Mouse (Mus musculus) liver, embryonic 15.5 days (tissue): ENCODE data around the gene Prune1. TPM values are rescaled to one million over a fixed set of nuclear protein-coding genes. Genes with fewer than 3 reads are reported as not detected.

Experiments used
- ATAC-seq: fragments of 200-750 bp; cut with Nextera tagmentation; 2 replicates; pipeline ENCODE4 v1.8.0; 2017; ENCODE audit warnings: moderate number of reproducible peaks, mild to moderate bottlenecking, moderate library complexity; ENCODE audit not compliant: insufficient read depth
- H3K27ac ChIP-seq: fragments of 300-500 bp; sonication (generic); replicated peaks from 2 replicates; pipeline ENCODE4 v1.5.1; 2015; ENCODE audit warnings: mild to moderate bottlenecking, inconsistent platforms
- H3K27me3 ChIP-seq: fragments of 300-500 bp; sonication (generic); 2 replicates; pipeline ENCODE4 v1.6.1; 2015; ENCODE audit warnings: mild to moderate bottlenecking, inconsistent platforms
- H3K36me3 ChIP-seq: fragments of 300-500 bp; sonication (generic); replicated peaks from 2 replicates; pipeline ENCODE4 v1.6.1; 2015; ENCODE audit warnings: moderate library complexity, mild to moderate bottlenecking, inconsistent platforms
- H3K4me1 ChIP-seq: fragments of 300-500 bp; sonication (generic); replicated peaks from 2 replicates; pipeline ENCODE4 v1.6.1; 2015; ENCODE audit warnings: inconsistent platforms
- H3K4me2 ChIP-seq: fragments of 300-500 bp; sonication (generic); 2 replicates; pipeline ENCODE4 v1.6.1; 2015; ENCODE audit warnings: moderate library complexity, mild to moderate bottlenecking, inconsistent platforms
- H3K4me3 ChIP-seq: fragments of 300-500 bp; sonication (generic); replicated peaks from 2 replicates; pipeline ENCODE4 v1.5.1; 2015; ENCODE audit warnings: mild to moderate bottlenecking, inconsistent platforms
- H3K9ac ChIP-seq: fragments of 300-500 bp; sonication (generic); 2 replicates; pipeline ENCODE4 v1.6.1; 2015; ENCODE audit warnings: moderate library complexity, mild to moderate bottlenecking, inconsistent platforms
- H3K9me3 ChIP-seq: fragments of 300-500 bp; sonication (generic); replicated peaks from 2 replicates; pipeline ENCODE4 v1.6.1; 2016; ENCODE audit warnings: inconsistent platforms
- WGBS: fragments of 180-500 bp; shearing (Covaris S2); methylation state at CpG from one replicate; pipeline ENCODE4 v1.1.7; 2015; ENCODE audit warnings: mixed read lengths; ENCODE audit not compliant: insufficient replicate concordance; 5-methylcytosine and 5-hydroxymethylcytosine counted together
- polyA plus RNA-seq: library from polyadenylated mRNA; unstranded; fragments of >200 nt; fragmentation: Nextera tagmentation; extraction: Ambion mirVana; gene quantifications from 2 replicates; pipeline ENCODE4 v1.2.1, GENCODE M21; 2015

Gene Prune1
- polyA plus RNA-seq, 1 experiment from 2014 or later, result 9.0 TPM

GRCm38 (mm10) chr3:95315844-95316550, 34.1 kb upstream of the Prune1 start:
- no peaks in the 10 kb centered on the region for H3K9me3 ChIP-seq
- peak overlapping the region; percentile 93 for H3K27ac ChIP-seq
- peaks cover 89% of the 10 kb centered on the region for H3K4me1 ChIP-seq
- H3K27me3 ChIP-seq, result no peaks in the 10 kb centered on the region
- H3K9ac ChIP-seq, result peak overlapping the region; percentile 96
- no peak; the same call in 1 of the 2 replicates for ATAC-seq
- H3K36me3 ChIP-seq, result peaks cover 14% of the 10 kb centered on the region
- peak overlapping the region; percentile 98 for H3K4me2 ChIP-seq
- peak overlapping the region; percentile 91 for H3K4me3 ChIP-seq
- WGBS, result 2% methylated on average over 9 of the region's 9 CpGs

DNA sequence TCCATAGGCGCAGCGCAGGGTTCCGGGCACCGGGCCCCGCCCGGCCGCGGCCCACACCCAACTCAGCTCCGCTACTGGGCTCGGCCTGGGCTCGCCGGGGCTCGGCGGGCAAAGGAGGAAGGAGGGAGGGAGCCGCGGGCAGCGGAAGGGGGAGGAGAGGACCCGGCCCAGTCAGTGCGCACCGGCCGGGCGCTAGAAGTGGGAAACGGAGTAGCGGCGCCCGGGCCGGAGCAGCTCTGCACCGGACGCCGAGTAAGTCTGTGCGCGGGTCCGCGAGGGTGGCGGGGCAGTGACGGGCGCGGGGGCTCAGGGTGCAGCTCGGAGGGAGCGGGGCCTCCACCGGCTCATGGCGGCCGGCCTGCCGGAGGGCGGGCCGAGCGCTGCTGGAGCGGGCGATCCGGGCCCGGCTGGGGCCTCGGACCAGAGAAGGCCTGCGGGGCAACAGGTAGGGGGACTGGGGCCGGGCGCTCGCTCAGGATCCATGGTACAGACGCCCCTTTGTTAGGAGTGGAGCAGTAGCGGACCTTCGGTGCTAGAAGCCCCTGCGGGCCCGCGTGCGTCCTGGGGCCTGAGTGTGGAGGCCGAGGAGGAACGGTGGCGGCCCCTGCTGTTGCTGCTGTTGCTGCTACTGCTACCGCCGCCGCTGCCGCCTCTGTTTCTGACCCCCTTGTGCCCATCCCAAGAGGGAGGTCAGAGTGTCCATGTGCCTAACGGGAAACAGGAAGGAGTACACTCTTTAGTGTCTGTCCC, 33.4 kb upstream of the Prune1 start:
- Histone ChIP-seq H3K9me3 (no peaks in the 10 kb centered on the region), H3K27me3 (no peaks in the 10 kb centered on the region), H3K4me2 (peak overlapping the region; percentile 98), H3K4me3 (peak overlapping the region; percentile 91), H3K27ac (peak overlapping the region; percentile 93), H3K36me3 (peaks cover 7% of the 10 kb centered on the region), H3K4me1 (peaks cover 89% of the 10 kb centered on the region), H3K9ac (peak overlapping the region; percentile 96)
- under 1% methylated on average over 71 of the region's 71 CpGs for WGBS
- peak; percentile 89 for ATAC-seq

DNA sequence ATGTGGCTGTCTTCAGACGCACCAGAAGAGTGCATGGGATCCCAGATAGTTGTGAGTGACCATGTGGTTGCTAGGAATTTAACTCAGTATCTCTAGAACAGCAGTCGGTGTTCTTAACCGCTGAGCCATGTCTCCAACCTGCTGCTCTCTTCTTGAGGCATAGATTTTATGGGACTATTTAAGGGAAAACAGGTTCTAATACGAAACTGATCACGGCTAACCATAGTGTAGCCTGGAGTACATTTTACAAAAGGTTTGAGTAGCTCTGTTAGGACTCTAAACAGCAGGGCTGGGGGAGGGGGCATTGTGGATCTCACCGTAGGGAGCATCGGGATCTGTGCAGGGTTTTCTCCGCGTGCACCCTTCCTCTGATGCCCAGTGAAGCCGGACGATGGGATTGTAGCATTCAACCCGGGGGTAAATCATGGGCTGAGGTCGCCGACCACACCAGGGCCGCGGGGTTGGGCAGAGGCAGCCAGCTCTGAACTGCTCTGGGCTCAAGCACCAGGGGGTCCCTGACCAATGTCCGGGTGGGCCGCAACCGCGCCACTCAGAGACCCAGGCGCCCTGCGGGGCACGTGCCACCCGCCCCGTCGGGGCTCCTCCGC, 32.7 kb upstream of the Prune1 start, which contains the start of gene Cers2:
Gene Cers2 (plus strand): TSS at position 306 of the 608 bp plus-strand sequence.
- ATAC-seq, result 0 out of 2 replicates have a peak, but pooled peaks have one; percentile 0
- Histone ChIP-seq H3K4me1 (peaks cover 83% of the 10 kb centered on the region), H3K4me2 (peak within 1 kb of the TSS; percentile 98), H3K36me3 (no peaks in the 10 kb centered on the region; the same call in none of the 2 replicates), H3K27me3 (no peaks in the 10 kb centered on the region), H3K9ac (peak within 1 kb of the TSS; percentile 96), H3K27ac (peak within 1 kb of the TSS; percentile 93), H3K4me3 (peak within 1 kb of the TSS; percentile 91), H3K9me3 (no peaks in the 10 kb centered on the region)
- 2% methylated on average over 27 of the region's 27 CpGs for WGBS

- no peaks in the 10 kb centered on the region for H3K9me3 ChIP-seq
- H3K36me3 ChIP-seq, result no peaks in the 10 kb centered on the region; the same call in 1 of the 2 replicates
- no peak for ATAC-seq
- peak overlapping the region; percentile 98 for H3K4me2 ChIP-seq
- peak overlapping the region; percentile 91 for H3K4me3 ChIP-seq
- H3K27me3 ChIP-seq, result no peaks in the 10 kb centered on the region
- H3K27ac ChIP-seq, result peak overlapping the region; percentile 93
- peak overlapping the region; percentile 96 for H3K9ac ChIP-seq
- H3K4me1 ChIP-seq, result peaks cover 80% of the 10 kb centered on the region
- WGBS, result 41% methylated on average over 6 of the region's 6 CpGs
These were observed 32.2 kb upstream of the Prune1 start for GRCm38 (mm10) chr3:95314075-95314474.

DNA sequence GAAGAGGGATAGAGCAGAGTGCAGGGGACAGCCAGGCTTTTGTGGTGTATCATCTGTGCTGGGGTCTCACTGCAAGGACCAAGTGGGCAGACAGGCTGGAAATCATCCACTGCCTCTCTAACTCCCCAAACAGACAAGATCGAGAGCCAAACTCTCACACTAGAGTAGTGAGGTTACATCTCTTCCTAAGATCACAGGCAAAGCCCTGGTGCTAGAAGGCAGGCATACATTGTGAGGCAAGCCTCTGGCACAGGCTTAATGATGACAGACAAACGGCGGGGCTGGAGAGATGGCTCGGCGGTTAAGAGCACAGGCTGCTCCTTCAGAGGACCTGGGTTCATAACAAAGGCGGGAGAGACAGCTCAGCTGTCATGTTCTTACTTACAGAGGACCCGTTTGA, 31.6 kb upstream of the Prune1 start:
- ATAC-seq, result no peak
- Histone ChIP-seq H3K27ac (peak overlapping the region; percentile 93), H3K4me1 (peaks cover 74% of the 10 kb centered on the region), H3K27me3 (no peaks in the 10 kb centered on the region), H3K36me3 (no peaks in the 10 kb centered on the region; the same call in 1 of the 2 replicates), H3K9ac (peak overlapping the region; percentile 50; the same call in 1 of the 2 replicates), H3K4me2 (peak overlapping the region; percentile 98), H3K4me3 (peak overlapping the region; percentile 91), H3K9me3 (no peaks in the 10 kb centered on the region)
- 9% methylated on average over 7 of the region's 7 CpGs for WGBS

DNA sequence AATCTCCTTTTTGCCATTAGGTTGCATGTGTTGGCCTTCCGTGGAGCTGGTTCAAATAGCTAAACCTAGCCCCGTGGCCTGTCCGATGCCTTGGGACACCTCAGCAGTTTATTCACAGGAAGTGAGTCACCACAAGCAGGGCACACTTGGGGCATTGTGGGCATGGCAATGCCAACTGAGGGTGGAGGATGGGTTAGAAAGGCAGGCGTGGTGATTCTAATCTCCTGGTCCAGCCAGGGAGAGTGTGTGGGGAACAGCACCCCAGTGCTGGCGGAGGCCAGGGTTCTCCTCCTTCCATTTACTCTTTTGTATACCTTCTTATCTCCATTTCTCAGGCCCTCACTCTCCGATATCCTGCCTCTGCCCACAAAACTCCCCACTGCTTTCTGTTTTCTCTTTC, 30.7 kb upstream of the Prune1 start:
- H3K9me3 ChIP-seq, result no peaks in the 10 kb centered on the region
- H3K27me3 ChIP-seq, result no peaks in the 10 kb centered on the region
- H3K4me1 ChIP-seq, result peaks cover 68% of the 10 kb centered on the region
- whole genome bisulfite sequencing, result 7% methylated on average over 6 of the region's 6 CpGs
- no peaks in the 10 kb centered on the region; the same call in 1 of the 2 replicates for H3K36me3 ChIP-seq
- H3K4me3 ChIP-seq, result peak overlapping the region; percentile 91
- peak; percentile 30 for ATAC-seq
- H3K27ac ChIP-seq, result peak overlapping the region; percentile 93
- peak overlapping the region; percentile 98 for H3K4me2 ChIP-seq
- 0 out of 2 replicates have a peak overlapping the region, but pooled peaks have one; percentile 21 for H3K9ac ChIP-seq

- Histone ChIP-seq H3K9me3 (no peaks in the 10 kb centered on the region), H3K27me3 (no peaks in the 10 kb centered on the region), H3K4me2 (peak overlapping the region; percentile 36), H3K36me3 (no peaks in the 10 kb centered on the region), H3K9ac (no peak overlapping the region), H3K4me1 (peaks cover 62% of the 10 kb centered on the region), H3K4me3 (no peak overlapping the region), H3K27ac (peak overlapping the region; percentile 93)
- ATAC-seq, result no peak
- WGBS, result 29% methylated on average over 9 of the region's 9 CpGs
These were observed 29.3 kb upstream of the Prune1 start for GRCm38 (mm10) chr3:95310968-95311882.

DNA sequence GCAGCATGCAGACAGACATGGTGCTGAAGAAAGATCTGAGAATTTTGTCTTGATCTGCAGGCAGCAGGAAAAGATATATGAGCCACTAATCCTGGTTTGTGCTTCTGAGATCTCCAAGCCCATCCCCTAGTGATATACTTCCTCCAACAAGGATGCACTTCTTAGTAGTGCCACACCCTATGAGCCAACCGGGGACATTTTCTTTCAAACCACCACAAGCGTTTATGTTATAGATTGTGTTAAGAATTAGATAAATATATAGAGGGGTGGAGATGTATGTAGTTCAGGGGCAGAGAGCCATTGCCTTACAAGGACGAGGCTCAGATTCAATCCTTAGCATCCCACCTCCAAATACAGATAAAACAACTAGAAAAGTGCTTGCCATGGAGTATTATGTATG, 28.6 kb upstream of the Prune1 start:
- ATAC-seq, result no peak
- no peak overlapping the region for H3K4me3 ChIP-seq
- H3K27me3 ChIP-seq, result no peaks in the 10 kb centered on the region
- H3K9me3 ChIP-seq, result no peaks in the 10 kb centered on the region
- WGBS, result 36% methylated on average over 3 of the region's 3 CpGs
- no peak overlapping the region for H3K9ac ChIP-seq
- H3K4me1 ChIP-seq, result peaks cover 54% of the 10 kb centered on the region
- peaks cover 5% of the 10 kb centered on the region; the same call in 1 of the 2 replicates for H3K36me3 ChIP-seq
- no peak overlapping the region for H3K27ac ChIP-seq
- H3K4me2 ChIP-seq, result no peak overlapping the region

DNA sequence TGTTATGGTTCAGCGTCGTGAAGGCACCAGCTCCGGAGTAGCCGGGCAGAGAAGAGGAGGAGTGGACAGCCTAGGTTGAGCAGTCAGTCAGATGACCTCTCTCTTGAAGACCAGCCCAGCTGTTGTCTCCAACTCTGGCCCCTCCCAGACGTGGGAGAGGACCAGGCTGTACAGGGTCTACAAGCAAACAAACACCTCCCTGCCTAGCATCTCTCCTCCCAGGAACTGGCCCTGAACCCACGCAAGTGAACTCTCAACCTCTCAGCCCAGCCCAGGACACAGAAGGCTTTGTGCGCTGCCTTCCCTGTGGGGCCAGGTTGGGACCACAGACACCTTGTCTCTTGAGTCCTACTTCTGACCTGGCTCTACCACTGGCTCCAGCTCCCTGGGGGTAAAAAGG, 25.2 kb upstream of the Prune1 start, which contains the start of gene Anxa9:
Gene Anxa9 (minus strand): TSS at position 77 of the 400 bp plus-strand sequence.
- Histone ChIP-seq H3K4me3 (no peak within 1 kb of the TSS), H3K9ac (no peak within 1 kb of the TSS), H3K9me3 (no peaks in the 10 kb centered on the region), H3K4me1 (peaks cover 26% of the 10 kb centered on the region), H3K27me3 (no peaks in the 10 kb centered on the region), H3K4me2 (no peak within 1 kb of the TSS), H3K36me3 (peaks cover 7% of the 10 kb centered on the region; the same call in 1 of the 2 replicates), H3K27ac (no peak within 1 kb of the TSS)
- 62% methylated on average over 7 of the region's 7 CpGs for WGBS
- ATAC-seq, result no peak

- WGBS, result 70% methylated on average over 4 of the region's 4 CpGs
- Histone ChIP-seq H3K36me3 (peaks cover 7% of the 10 kb centered on the region; the same call in 1 of the 2 replicates), H3K9ac (no peak overlapping the region), H3K4me2 (no peak overlapping the region), H3K4me1 (peaks cover 18% of the 10 kb centered on the region), H3K27me3 (no peaks in the 10 kb centered on the region), H3K4me3 (no peak overlapping the region), H3K27ac (no peak overlapping the region), H3K9me3 (no peaks in the 10 kb centered on the region)
- ATAC-seq, result no peak
These were observed 24.4 kb upstream of the Prune1 start for GRCm38 (mm10) chr3:95306244-95306643.
